Mouse (Mus musculus): ENCODE measurements around the gene Cyp2c39. TPM values are rescaled to one million over a fixed set of nuclear protein-coding genes. Genes with fewer than 3 reads are reported as not detected.

Cyp2c39 gene
- not detected in 2 replicates for polyA plus RNA-seq (2015; fragmentation: Nextera tagmentation; extraction: Ambion mirVana)

DNA sequence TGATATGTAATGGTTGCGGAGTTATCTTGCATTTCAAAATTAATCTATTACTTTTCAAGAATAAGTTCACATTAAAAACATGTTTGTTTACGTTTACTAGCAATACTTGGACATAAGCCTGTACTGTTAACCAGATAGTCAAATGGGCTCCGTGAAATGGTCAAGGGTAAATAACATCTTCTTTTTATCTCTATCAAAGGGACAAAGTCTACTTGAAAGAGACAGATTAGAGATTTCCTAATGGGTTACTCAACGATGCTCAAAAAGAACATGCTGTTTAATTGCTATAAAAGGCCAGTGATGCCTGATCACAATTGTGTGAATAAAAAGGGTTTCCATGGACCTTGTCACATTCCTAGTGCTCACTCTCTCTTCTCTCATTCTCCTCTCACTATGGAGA is at the start of gene Cyp2c39:
Gene Cyp2c39 (plus strand): TSS at position 329 of the 400 bp plus-strand sequence.

DNA sequence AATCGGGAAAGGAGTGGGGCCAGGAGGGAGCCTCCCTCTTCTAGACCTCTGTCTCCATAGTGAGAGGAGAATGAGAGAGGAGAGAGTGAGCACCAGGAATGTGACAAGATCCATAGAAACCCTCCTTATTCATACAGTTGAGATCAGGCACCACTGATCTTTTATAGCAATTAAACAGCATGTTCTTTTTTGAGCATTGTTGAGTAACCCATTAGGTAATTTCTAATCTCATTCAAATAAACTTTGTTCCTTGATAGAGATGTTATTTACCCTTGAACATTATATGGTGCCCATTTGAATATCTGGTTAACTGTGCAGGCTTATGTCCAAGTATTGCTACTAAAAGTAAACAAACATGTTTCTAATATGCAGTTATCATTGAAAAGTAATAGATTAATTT is 47.7 kb upstream of the Cyp2c39 start, which contains the start of gene Cyp2c38:
Gene Cyp2c38 (minus strand): TSS at position 135 of the 400 bp plus-strand sequence.

Other genes with a start within 250 kb of the Cyp2c39 start
- gene Cyp2c29, start 241.5 kb upstream of the Cyp2c39 start, polyA plus RNA-seq (2015; fragmentation: Nextera tagmentation; extraction: Ambion mirVana): not detected in 2 replicates
- 0.05 TPM in 1 of 2 replicates, not detected in the other for gene Cyp2c38, start 47.8 kb upstream of the Cyp2c39 start, polyA plus RNA-seq (2015; fragmentation: Nextera tagmentation; extraction: Ambion mirVana)
- gene Cyp2c67, start 138.2 kb downstream of the Cyp2c39 start, polyA plus RNA-seq (2015; fragmentation: Nextera tagmentation; extraction: Ambion mirVana): not detected in 2 replicates
- 0.12 TPM in 1 of 2 replicates, not detected in the other for gene Cyp2c68, start 230.2 kb downstream of the Cyp2c39 start, polyA plus RNA-seq (2015; fragmentation: Nextera tagmentation; extraction: Ambion mirVana)

Measured in neural tube, postnatal 0 days (tissue).